Mouse (Mus musculus): Measurements from ENCODE around the gene Khnyn.
A peak's percentile ranks its signal among the peaks of the same experiment; 100 is the strongest.

Gene Khnyn

GRCm38 (mm10) chr14:55873242-55873713 lies 11.5 kb upstream of the Khnyn start:
- no peak for DNase-seq (ENCODE audit: low spot score)

- peak; percentile 84 for DNase-seq (ENCODE audit: low spot score)
Measured at GRCm38 (mm10) chr14:55873714-55874683, 10.7 kb upstream of the Khnyn start.

GRCm38 (mm10) chr14:55877469-55878315 lies 7.1 kb upstream of the Khnyn start:
- DNase-seq (ENCODE audit: low spot score), result no peak

GRCm38 (mm10) chr14:55878316-55878940 lies 6.3 kb upstream of the Khnyn start:
- DNase-seq (ENCODE audit: low spot score), result no peak

- no peak for DNase-seq (ENCODE audit: low spot score)
Measured at GRCm38 (mm10) chr14:55879623-55880022, 5.1 kb upstream of the Khnyn start.

- no peak for DNase-seq (ENCODE audit: low spot score)
Measured at GRCm38 (mm10) chr14:55880982-55881381, 3.8 kb upstream of the Khnyn start.

GRCm38 (mm10) chr14:55882171-55882641 lies 2.5 kb upstream of the Khnyn start:
- DNase-seq (ENCODE audit: low spot score), result peak; percentile 87

GRCm38 (mm10) chr14:55883149-55883661 lies 1.5 kb upstream of the Khnyn start:
- DNase-seq (ENCODE audit: low spot score), result no peak

GRCm38 (mm10) chr14:55883663-55884062 lies 1.1 kb upstream of the Khnyn start:
- DNase-seq (ENCODE audit: low spot score), result no peak

GRCm38 (mm10) chr14:55884166-55884565 lies 581 bp upstream of the Khnyn start, which contains the start of gene Cbln3:
Gene Cbln3 (minus strand): TSS chr14:55884392.
- DNase-seq (ENCODE audit: low spot score), result no peak

- DNase-seq (ENCODE audit: low spot score), result no peak
Measured at GRCm38 (mm10) chr14:55885114-55885790, 505 bp downstream of the Khnyn start.

- no peak for DNase-seq (ENCODE audit: low spot score)
Measured at GRCm38 (mm10) chr14:55885791-55886271, 1.1 kb downstream of the Khnyn start.

GRCm38 (mm10) chr14:55886571-55887382 lies 2.0 kb downstream of the Khnyn start:
- no peak for DNase-seq (ENCODE audit: low spot score)

GRCm38 (mm10) chr14:55897671-55898070 lies 12.9 kb downstream of the Khnyn start:
- no peak for DNase-seq (ENCODE audit: low spot score)

GRCm38 (mm10) chr14:55898947-55899346 lies 14.2 kb downstream of the Khnyn start:
- no peak for DNase-seq (ENCODE audit: low spot score)

- peak; percentile 86 for DNase-seq (ENCODE audit: low spot score)
Measured at GRCm38 (mm10) chr14:55899701-55900413, 15.1 kb downstream of the Khnyn start, which contains the start of gene Sdr39u1. Gene Sdr39u1 (minus strand): TSS chr14:55900293.

- no peak for DNase-seq (ENCODE audit: low spot score)
Measured at GRCm38 (mm10) chr14:55900414-55900755, 15.6 kb downstream of the Khnyn start.

- DNase-seq (ENCODE audit: low spot score), result no peak
Measured at GRCm38 (mm10) chr14:55905518-55905917, 20.8 kb downstream of the Khnyn start.

- no peak for DNase-seq (ENCODE audit: low spot score)
Measured at GRCm38 (mm10) chr14:55913406-55913805, 28.7 kb downstream of the Khnyn start.
